Mouse (Mus musculus) heart, embryonic 14.5 days (tissue): ENCODE measurements around the gene Hoxd10. TPM values are rescaled to one million over a fixed set of nuclear protein-coding genes. Genes with fewer than 3 reads are reported as not detected.
A peak's percentile ranks its signal among the peaks of the same experiment; 100 is the strongest.

Experiments used
- ATAC-seq: fragments of 200-750 bp; cut with Nextera tagmentation; 2 replicates; pipeline ENCODE4 v1.8.0; 2017; ENCODE audit warnings: low read depth, moderate TSS enrichment; ENCODE audit not compliant: insufficient number of reproducible peaks, insufficient read depth, low FRiP score
- H3K27ac ChIP-seq, 2 experiments: fragments of 200-500 bp in 1 of 2; fragments of 300-500 bp in 1 of 2; sonication (generic) in 1 of 2; replicated peaks in 1 of 2; 2 replicates each; pipeline ENCODE4 v1.5.1; 2012 to 2014; ENCODE audit warnings: low read depth in 2 of 2, low read length in 2 of 2, control low read depth in 1 of 2, mild to moderate bottlenecking in 1 of 2, mixed read lengths in 1 of 2; ENCODE audit not compliant: control insufficient read depth in 1 of 2, insufficient read depth in 1 of 2
- H3K27me3 ChIP-seq: fragments of 300-500 bp; sonication (generic); 2 replicates; pipeline ENCODE4 v1.6.1; 2014; ENCODE audit warnings: mild to moderate bottlenecking, low read length, control low read depth; ENCODE audit not compliant: control insufficient read depth, insufficient read depth
- H3K36me3 ChIP-seq: fragments of 300-500 bp; sonication (generic); 2 replicates; pipeline ENCODE4 v1.6.1; 2014; ENCODE audit warnings: mild to moderate bottlenecking, control low read depth, low read length, mixed read lengths; ENCODE audit not compliant: control insufficient read depth, insufficient read depth
- H3K4me1 ChIP-seq, 2 experiments: fragments of 200-500 bp in 1 of 2; fragments of 300-500 bp in 1 of 2; sonication (generic) in 1 of 2; 2 replicates each; pipeline ENCODE4 v1.6.1; 2012 to 2014; ENCODE audit warnings: low read length in 2 of 2, control low read depth in 1 of 2, mixed read lengths in 1 of 2; ENCODE audit not compliant: control insufficient read depth in 2 of 2, insufficient read depth in 2 of 2
- H3K4me2 ChIP-seq: fragments of 300-500 bp; sonication (generic); 2 replicates; pipeline ENCODE4 v1.6.1; 2014; ENCODE audit warnings: mild to moderate bottlenecking, low read length
- H3K4me3 ChIP-seq, 2 experiments: fragments of 200-500 bp in 1 of 2; fragments of 300-500 bp in 1 of 2; sonication (generic) in 1 of 2; 2 replicates each; pipeline ENCODE4 v1.5.1; 2012 to 2014; ENCODE audit warnings: low read length in 2 of 2, mild to moderate bottlenecking in 2 of 2, control low read depth in 1 of 2, low read depth in 1 of 2, moderate library complexity in 1 of 2; ENCODE audit not compliant: control insufficient read depth in 1 of 2, insufficient read depth in 1 of 2
- H3K9ac ChIP-seq: fragments of 300-500 bp; sonication (generic); 2 replicates; pipeline ENCODE4 v1.6.1; 2014; ENCODE audit warnings: mild to moderate bottlenecking, low read length
- H3K9me3 ChIP-seq: fragments of 300-500 bp; sonication (generic); 2 replicates; pipeline ENCODE4 v1.6.1; 2016; ENCODE audit warnings: low read length, control low read depth; ENCODE audit not compliant: control insufficient read depth
- WGBS: fragments of 180-500 bp; shearing (Covaris S2); extraction: QIAGEN DNeasy Blood & Tissue Kit; methylation state at CpG from one replicate; pipeline ENCODE4 v1.1.7; 2014; 5-methylcytosine and 5-hydroxymethylcytosine counted together
- polyA plus RNA-seq: library from polyadenylated mRNA; unstranded; fragments of >200 nt; fragmentation: Nextera tagmentation; extraction: Ambion mirVana; gene quantifications from 2 replicates; pipeline ENCODE4 v1.2.1, GENCODE M21; 2014

Gene Hoxd10
- polyA plus RNA-seq, 1 experiment from 2014 or later = not detected

GRCm38 (mm10) chr2:74672481-74673362 lies 19.0 kb upstream of the Hoxd10 start:
- ATAC-seq = peak; percentile 49; the same call in 1 of the 2 replicates
- peak overlapping the region; percentile 73 for H3K4me2 ChIP-seq
- H3K27ac ChIP-seq = no peak overlapping the region
- peak overlapping the region; percentile 34 to 37 for H3K4me3 ChIP-seq
- H3K4me1 ChIP-seq = peaks cover 5 to 11% of the 10 kb centered on the region in 2 experiments
- no peaks in the 10 kb centered on the region for H3K36me3 ChIP-seq
- WGBS = 3% methylated on average over 39 of the region's 40 CpGs
- peak overlapping the region; percentile 54 for H3K9ac ChIP-seq
- H3K9me3 ChIP-seq = no peaks in the 10 kb centered on the region
- peaks cover 99% of the 10 kb centered on the region for H3K27me3 ChIP-seq

- Histone ChIP-seq H3K27ac (no peak overlapping the region), H3K36me3 (no peaks in the 10 kb centered on the region), H3K4me3 (no peak overlapping the region), H3K4me1 (peaks cover 0 to 2% of the 10 kb centered on the region in 2 experiments; a peak in 2 of 4 replicates), H3K27me3 (peaks cover 99% of the 10 kb centered on the region), H3K9ac (no peak overlapping the region), H3K4me2 (no peak overlapping the region), H3K9me3 (no peaks in the 10 kb centered on the region)
- ATAC-seq = no peak
- 2% methylated on average over 24 of the region's 24 CpGs for WGBS
Measured at GRCm38 (mm10) chr2:74673835-74674425, 17.8 kb upstream of the Hoxd10 start.

GRCm38 (mm10) chr2:74674881-74675665 lies 16.7 kb upstream of the Hoxd10 start, which contains the start of gene Hoxd12:
TSS of gene Hoxd12 (plus strand) at chr2:74675013.
- 3% methylated on average over 47 of the region's 47 CpGs for WGBS
- H3K9me3 ChIP-seq = no peaks in the 10 kb centered on the region
- peaks cover 2 to 5% of the 10 kb centered on the region in 2 experiments; a peak in 2 of 4 replicates for H3K4me1 ChIP-seq
- H3K9ac ChIP-seq = no peak within 1 kb of the TSS
- H3K27me3 ChIP-seq = peaks cover 99% of the 10 kb centered on the region
- no peak within 1 kb of the TSS for H3K4me2 ChIP-seq
- no peak for ATAC-seq
- no peaks in the 10 kb centered on the region for H3K36me3 ChIP-seq
- no peak within 1 kb of the TSS for H3K4me3 ChIP-seq
- no peak within 1 kb of the TSS for H3K27ac ChIP-seq

GRCm38 (mm10) chr2:74675666-74676282 lies 15.9 kb upstream of the Hoxd10 start:
- Histone ChIP-seq H3K27me3 (peaks cover 100% of the 10 kb centered on the region), H3K9me3 (no peaks in the 10 kb centered on the region), H3K27ac (no peak overlapping the region), H3K36me3 (no peaks in the 10 kb centered on the region), H3K9ac (no peak overlapping the region), H3K4me3 (no peak overlapping the region), H3K4me2 (no peak overlapping the region), H3K4me1 (peaks cover 2 to 5% of the 10 kb centered on the region in 2 experiments; a peak in 2 of 4 replicates)
- WGBS = 5% methylated on average over 24 of the region's 24 CpGs
- no peak for ATAC-seq

- WGBS = 4% methylated on average over 9 of the region's 9 CpGs
- Histone ChIP-seq H3K4me2 (no peak overlapping the region), H3K27me3 (peaks cover 100% of the 10 kb centered on the region), H3K4me3 (no peak overlapping the region), H3K36me3 (no peaks in the 10 kb centered on the region), H3K27ac (no peak overlapping the region), H3K4me1 (peaks cover 2 to 5% of the 10 kb centered on the region in 2 experiments; a peak in 2 of 4 replicates), H3K9ac (no peak overlapping the region), H3K9me3 (no peaks in the 10 kb centered on the region)
- no peak for ATAC-seq
Measured at GRCm38 (mm10) chr2:74676376-74677052, 15.2 kb upstream of the Hoxd10 start.

- no peak overlapping the region for H3K4me3 ChIP-seq
- no peak for ATAC-seq
- no peak overlapping the region for H3K27ac ChIP-seq
- 17% methylated on average over 2 of the region's 2 CpGs for WGBS
- no peaks in the 10 kb centered on the region for H3K9me3 ChIP-seq
- H3K27me3 ChIP-seq = peaks cover 100% of the 10 kb centered on the region
- no peak overlapping the region for H3K4me2 ChIP-seq
- H3K36me3 ChIP-seq = no peaks in the 10 kb centered on the region
- no peak overlapping the region for H3K9ac ChIP-seq
- peaks cover 2 to 10% of the 10 kb centered on the region in 2 experiments; a peak in 3 of 4 replicates for H3K4me1 ChIP-seq
Measured at GRCm38 (mm10) chr2:74677106-74677505, 14.6 kb upstream of the Hoxd10 start.
